Mouse (Mus musculus): ENCODE measurements around the gene Gpr85. TPM values are rescaled to one million over a fixed set of nuclear protein-coding genes. Genes with fewer than 3 reads are reported as not detected.
"Not testable (repeated sequence)": the region's sequence is repeated elsewhere in the genome, so short reads cannot be mapped to it uniquely, and the experiment has no call there.

The Gpr85 gene
- polyA plus RNA-seq, 1 experiment = 0.30 TPM

GRCm38 (mm10) chr6:13870919-13871624 lies 31.3 kb upstream of the Gpr85 start, which contains the start of gene 2610001J05Rik:
Gene 2610001J05Rik (minus strand): TSS chr6:13871518.
- peaks cover 5% of the 10 kb centered on the region for H3K4me1 ChIP-seq (replicated peaks; ENCODE audit: control insufficient read depth, insufficient read depth, low read length)
- TF ChIP-seq POLR2A (IDR thresholded peaks at IDR 0.05; ENCODE audit: control insufficient read depth, extremely low read depth, insufficient read depth, low read length, poor library complexity) (peak; percentile 66), CTCF (IDR thresholded peaks at IDR 0.05; ENCODE audit: borderline replicate concordance, control insufficient read depth, extremely low read depth, insufficient read depth, low read length, poor library complexity) (no peak)
- peak within 1 kb of the TSS; percentile 47 for H3K4me3 ChIP-seq (ENCODE audit: control insufficient read depth, insufficient read depth, low read length)
- H3K27ac ChIP-seq (ENCODE audit: control insufficient read depth, insufficient read depth, low read length) = peak within 1 kb of the TSS; percentile 52; the same call in 1 of the 2 replicates
- no peaks in the 10 kb centered on the region for H3K36me3 ChIP-seq (ENCODE audit: control insufficient read depth, insufficient read depth, low read length)
- H3K27me3 ChIP-seq (ENCODE audit: control insufficient read depth, insufficient read depth, low read length) = no peaks in the 10 kb centered on the region
- peak; percentile 93 for DNase-seq
- WGBS = 0% methylated on average over 19 of the region's 19 CpGs

GRCm38 (mm10) chr6:13870289-13870741 lies 30.6 kb upstream of the Gpr85 start:
- peak; percentile 4 for DNase-seq
- no peaks in the 10 kb centered on the region for H3K36me3 ChIP-seq (ENCODE audit: control insufficient read depth, insufficient read depth, low read length)
- no peak overlapping the region for H3K4me3 ChIP-seq (ENCODE audit: control insufficient read depth, insufficient read depth, low read length)
- no peaks in the 10 kb centered on the region for H3K27me3 ChIP-seq (ENCODE audit: control insufficient read depth, insufficient read depth, low read length)
- no peak overlapping the region for H3K27ac ChIP-seq (ENCODE audit: control insufficient read depth, insufficient read depth, low read length)
- no peak for TF ChIP-seq POLR2A (IDR thresholded peaks at IDR 0.05; ENCODE audit: control insufficient read depth, extremely low read depth, insufficient read depth, low read length, poor library complexity)
- TF ChIP-seq CTCF (IDR thresholded peaks at IDR 0.05; ENCODE audit: borderline replicate concordance, control insufficient read depth, extremely low read depth, insufficient read depth, low read length, poor library complexity) = no peak
- peaks cover 5% of the 10 kb centered on the region for H3K4me1 ChIP-seq (replicated peaks; ENCODE audit: control insufficient read depth, insufficient read depth, low read length)
- WGBS = 61% methylated on average over 12 of the region's 12 CpGs

GRCm38 (mm10) chr6:13860596-13860995 lies 20.9 kb upstream of the Gpr85 start:
- 95% methylated on average over 1 of the region's 1 CpGs for WGBS
- Histone ChIP-seq H3K27me3 (ENCODE audit: control insufficient read depth, insufficient read depth, low read length) (no peaks in the 10 kb centered on the region), H3K36me3 (ENCODE audit: control insufficient read depth, insufficient read depth, low read length) (no peaks in the 10 kb centered on the region), H3K4me1 (replicated peaks; ENCODE audit: control insufficient read depth, insufficient read depth, low read length) (no peaks in the 10 kb centered on the region), H3K27ac (ENCODE audit: control insufficient read depth, insufficient read depth, low read length) (no peak overlapping the region), H3K4me3 (ENCODE audit: control insufficient read depth, insufficient read depth, low read length) (no peak overlapping the region)
- DNase-seq = no peak
- TF ChIP-seq CTCF (IDR thresholded peaks at IDR 0.05; ENCODE audit: borderline replicate concordance, control insufficient read depth, extremely low read depth, insufficient read depth, low read length, poor library complexity) (no peak), POLR2A (IDR thresholded peaks at IDR 0.05; ENCODE audit: control insufficient read depth, extremely low read depth, insufficient read depth, low read length, poor library complexity) (no peak)

GRCm38 (mm10) chr6:13859877-13860585 lies 20.3 kb upstream of the Gpr85 start:
- TF ChIP-seq POLR2A (IDR thresholded peaks at IDR 0.05; ENCODE audit: control insufficient read depth, extremely low read depth, insufficient read depth, low read length, poor library complexity) (no peak), CTCF (IDR thresholded peaks at IDR 0.05; ENCODE audit: borderline replicate concordance, control insufficient read depth, extremely low read depth, insufficient read depth, low read length, poor library complexity) (no peak)
- no peaks in the 10 kb centered on the region for H3K36me3 ChIP-seq (ENCODE audit: control insufficient read depth, insufficient read depth, low read length)
- 83% methylated on average over 6 of the region's 6 CpGs for WGBS
- H3K4me3 ChIP-seq (ENCODE audit: control insufficient read depth, insufficient read depth, low read length) = no peak overlapping the region
- no peak for DNase-seq
- H3K27me3 ChIP-seq (ENCODE audit: control insufficient read depth, insufficient read depth, low read length) = no peaks in the 10 kb centered on the region
- no peak overlapping the region for H3K27ac ChIP-seq (ENCODE audit: control insufficient read depth, insufficient read depth, low read length)
- H3K4me1 ChIP-seq (replicated peaks; ENCODE audit: control insufficient read depth, insufficient read depth, low read length) = no peaks in the 10 kb centered on the region

- Histone ChIP-seq H3K27ac (ENCODE audit: control insufficient read depth, insufficient read depth, low read length) (no peak overlapping the region), H3K4me1 (replicated peaks; ENCODE audit: control insufficient read depth, insufficient read depth, low read length) (no peaks in the 10 kb centered on the region), H3K27me3 (ENCODE audit: control insufficient read depth, insufficient read depth, low read length) (no peaks in the 10 kb centered on the region), H3K4me3 (ENCODE audit: control insufficient read depth, insufficient read depth, low read length) (no peak overlapping the region), H3K36me3 (ENCODE audit: control insufficient read depth, insufficient read depth, low read length) (no peaks in the 10 kb centered on the region)
- 77% methylated on average over 11 of the region's 11 CpGs for WGBS
- no peak for DNase-seq
- TF ChIP-seq CTCF (IDR thresholded peaks at IDR 0.05; ENCODE audit: borderline replicate concordance, control insufficient read depth, extremely low read depth, insufficient read depth, low read length, poor library complexity) = no peak
- no peak for TF ChIP-seq POLR2A (IDR thresholded peaks at IDR 0.05; ENCODE audit: control insufficient read depth, extremely low read depth, insufficient read depth, low read length, poor library complexity)
These were observed 14.5 kb upstream of the Gpr85 start for GRCm38 (mm10) chr6:13854230-13854629.

GRCm38 (mm10) chr6:13853244-13853643 lies 13.5 kb upstream of the Gpr85 start:
- Histone ChIP-seq H3K27me3 (ENCODE audit: control insufficient read depth, insufficient read depth, low read length) (no peaks in the 10 kb centered on the region), H3K27ac (ENCODE audit: control insufficient read depth, insufficient read depth, low read length) (no peak overlapping the region), H3K4me1 (replicated peaks; ENCODE audit: control insufficient read depth, insufficient read depth, low read length) (no peaks in the 10 kb centered on the region), H3K36me3 (ENCODE audit: control insufficient read depth, insufficient read depth, low read length) (no peaks in the 10 kb centered on the region), H3K4me3 (ENCODE audit: control insufficient read depth, insufficient read depth, low read length) (no peak overlapping the region)
- no peak for DNase-seq
- TF ChIP-seq POLR2A (IDR thresholded peaks at IDR 0.05; ENCODE audit: control insufficient read depth, extremely low read depth, insufficient read depth, low read length, poor library complexity) = no peak
- no peak for TF ChIP-seq CTCF (IDR thresholded peaks at IDR 0.05; ENCODE audit: borderline replicate concordance, control insufficient read depth, extremely low read depth, insufficient read depth, low read length, poor library complexity)
- WGBS = 95% methylated on average over 4 of the region's 4 CpGs

GRCm38 (mm10) chr6:13846031-13846430 lies 6.3 kb upstream of the Gpr85 start:
- H3K36me3 ChIP-seq (ENCODE audit: control insufficient read depth, insufficient read depth, low read length); H3K27me3 ChIP-seq (ENCODE audit: control insufficient read depth, insufficient read depth, low read length); H3K4me3 ChIP-seq (ENCODE audit: control insufficient read depth, insufficient read depth, low read length); H3K27ac ChIP-seq (ENCODE audit: control insufficient read depth, insufficient read depth, low read length); DNase-seq; H3K4me1 ChIP-seq (replicated peaks; ENCODE audit: control insufficient read depth, insufficient read depth, low read length): not testable (repeated sequence)
- 91% methylated on average over 1 of the region's 1 CpGs for WGBS
